8 mouse cellular contexts compared by ENCODE assay signal in genomic region chr11:97279405-97280215, GRCm38 (mm10). TPM values are rescaled to one million over a fixed set of nuclear protein-coding genes. Genes with fewer than 3 reads are reported as not detected.
DNase-seq lines count a peak whose midpoint lies in the region; ATAC-seq lines count a peak whose summit lies in the region.

No protein-coding gene starts in this region.

- WGBS in hindbrain, embryonic 14.5 days, result 1% methylated on average over 61 of the region's 64 CpGs

- H3K4me1 ChIP-seq in hindbrain, embryonic 14.5 days (replicated peaks; ENCODE audit: control insufficient read depth, insufficient read depth, low read length), result peaks cover 23% of the 10 kb centered on the region

- H3K9me3 ChIP-seq in hindbrain, embryonic 14.5 days (ENCODE audit: control insufficient read depth, low read length), result no peaks in the 10 kb centered on the region

- H3K4me3 ChIP-seq in hindbrain, embryonic 14.5 days (replicated peaks; ENCODE audit: low read length), result peak overlapping the region; percentile 91

- peak overlapping the region; percentile 97 for H3K9ac ChIP-seq in hindbrain, embryonic 14.5 days

- H3K4me2 ChIP-seq in hindbrain, embryonic 14.5 days (replicated peaks), result peak overlapping the region; percentile 59

- peak; percentile 93 for DNase-seq in WW6 (ENCODE audit: low read depth, low spot score)
- peak; percentile 70 to 76 for DNase-seq in cerebellum, postnatal 14 days
- peak; percentile 36 to 39 for DNase-seq in frontal cortex, postnatal 25 days (ENCODE audit: low spot score in 2 of 2)
- peak; percentile 63 for DNase-seq in hindbrain, embryonic 14.5 days (ENCODE audit: low spot score)
- peak; percentile 38 to 56 for DNase-seq in left cerebral cortex, adult 18-20 months (ENCODE audit: low spot score in 2 of 2)
- DNase-seq in lung, postnatal 4 days, result peak; percentile 69 to 77
- peak; percentile 57 for DNase-seq in right cerebral cortex, adult 18-20 months

- H3K27ac ChIP-seq in hindbrain, embryonic 14.5 days, result peak overlapping the region; percentile 97

- H3K36me3 ChIP-seq in hindbrain, embryonic 14.5 days (replicated peaks; ENCODE audit: control insufficient read depth, insufficient read depth), result no peaks in the 10 kb centered on the region

- no peaks in the 10 kb centered on the region for H3K27me3 ChIP-seq in hindbrain, embryonic 14.5 days (ENCODE audit: control insufficient read depth, insufficient read depth, low read length)

- peak; percentile 85 for ATAC-seq in hindbrain, embryonic 14.5 days (ENCODE audit: low FRiP score)
- no peak; the same call in 1 of the 2 replicates for ATAC-seq in monocyte, adult 5-6 weeks (replicated peaks; ENCODE audit: insufficient number of reproducible peaks, low FRiP score, low TSS enrichment, poor library complexity, severe bottlenecking)

RNA-seq across cellular contexts. Expression of gene Npepps, which starts 0.8 kb away (rescaled TPM):
- polyA plus RNA-seq in hindbrain, embryonic 14.5 days (2014; fragmentation: Nextera tagmentation; extraction: Ambion mirVana), result 132 and 144 TPM in 2 replicates
- total RNA-seq in left cerebral cortex, adult 18-20 months (2021), result 100 to 1,000 TPM; 136 to 140 TPM
- total RNA-seq in monocyte, adult 5-6 weeks (2017), result 23.9 to 35.9 TPM (median 24.2 TPM) in 3 replicates

RNA-seq across cellular contexts. Expression of gene Mrpl45, which starts 35.9 kb away (rescaled TPM):
- polyA plus RNA-seq in hindbrain, embryonic 14.5 days (2014; fragmentation: Nextera tagmentation; extraction: Ambion mirVana), result 32.8 and 37.3 TPM in 2 replicates
- 10 to 100 TPM; 27.7 to 30.7 TPM for total RNA-seq in left cerebral cortex, adult 18-20 months (2021)
- total RNA-seq in monocyte, adult 5-6 weeks (2017), result 7.5 to 14.9 TPM (median 11.4 TPM) in 3 replicates

Comparison
In these comparisons a context has a peak if more than half of its experiments do, and no peak if none do; other contexts are left out.
1. DNase-seq: peak in every context shown above with its lines; median percentile 93 in WW6; 73 in cerebellum, postnatal 14 days; 73 in lung, postnatal 4 days; 63 in hindbrain, embryonic 14.5 days; 57 in right cerebral cortex, adult 18-20 months; 47 in left cerebral cortex, adult 18-20 months; 38 in frontal cortex, postnatal 25 days.